Mouse (Mus musculus) lung, embryonic 15.5 days (tissue): ENCODE measurements around the gene Efna4. TPM values are rescaled to one million over a fixed set of nuclear protein-coding genes. Genes with fewer than 3 reads are reported as not detected.

Experiments used
- ATAC-seq: fragments of 200-750 bp; cut with Nextera tagmentation; 2 replicates; pipeline ENCODE4 v1.8.0; 2017; ENCODE audit warnings: moderate number of reproducible peaks, borderline replicate concordance; ENCODE audit not compliant: low FRiP score, low TSS enrichment; ENCODE audit errors: extremely low read depth
- H3K27ac ChIP-seq: fragments of 300-500 bp; sonication (generic); 2 replicates; pipeline ENCODE4 v1.5.1; 2015; ENCODE audit warnings: moderate library complexity, mild to moderate bottlenecking, inconsistent platforms
- H3K27me3 ChIP-seq: fragments of 300-500 bp; sonication (generic); 2 replicates; pipeline ENCODE4 v1.6.1; 2015; ENCODE audit warnings: inconsistent platforms
- H3K36me3 ChIP-seq: fragments of 300-500 bp; sonication (generic); 2 replicates; pipeline ENCODE4 v1.6.1; 2015; ENCODE audit warnings: inconsistent platforms
- H3K4me1 ChIP-seq: fragments of 300-500 bp; sonication (generic); 2 replicates; pipeline ENCODE4 v1.6.1; 2015; ENCODE audit warnings: inconsistent platforms
- H3K4me2 ChIP-seq: fragments of 300-500 bp; sonication (generic); 2 replicates; pipeline ENCODE4 v1.6.1; 2015; ENCODE audit warnings: inconsistent platforms, mild to moderate bottlenecking, moderate library complexity
- H3K4me3 ChIP-seq: fragments of 300-500 bp; sonication (generic); 2 replicates; pipeline ENCODE4 v1.5.1; 2015; ENCODE audit warnings: mild to moderate bottlenecking, inconsistent platforms
- H3K9ac ChIP-seq: fragments of 300-500 bp; sonication (generic); 2 replicates; pipeline ENCODE4 v1.6.1; 2015; ENCODE audit warnings: inconsistent platforms
- H3K9me3 ChIP-seq: fragments of 300-500 bp; sonication (generic); 2 replicates; pipeline ENCODE4 v1.6.1; 2016; ENCODE audit warnings: inconsistent platforms
- WGBS: fragments of 180-500 bp; shearing (Covaris S2); methylation state at CpG from one replicate; pipeline ENCODE4 v1.1.7; 2015; 5-methylcytosine and 5-hydroxymethylcytosine counted together
- polyA plus RNA-seq: library from polyadenylated mRNA; unstranded; fragments of >200 nt; fragmentation: Nextera tagmentation; extraction: Ambion mirVana; gene quantifications from 2 replicates; pipeline ENCODE4 v1.2.1, GENCODE M21; 2015

Gene Efna4
- polyA plus RNA-seq, 1 experiment from 2014 or later = 29.0 TPM

DNA sequence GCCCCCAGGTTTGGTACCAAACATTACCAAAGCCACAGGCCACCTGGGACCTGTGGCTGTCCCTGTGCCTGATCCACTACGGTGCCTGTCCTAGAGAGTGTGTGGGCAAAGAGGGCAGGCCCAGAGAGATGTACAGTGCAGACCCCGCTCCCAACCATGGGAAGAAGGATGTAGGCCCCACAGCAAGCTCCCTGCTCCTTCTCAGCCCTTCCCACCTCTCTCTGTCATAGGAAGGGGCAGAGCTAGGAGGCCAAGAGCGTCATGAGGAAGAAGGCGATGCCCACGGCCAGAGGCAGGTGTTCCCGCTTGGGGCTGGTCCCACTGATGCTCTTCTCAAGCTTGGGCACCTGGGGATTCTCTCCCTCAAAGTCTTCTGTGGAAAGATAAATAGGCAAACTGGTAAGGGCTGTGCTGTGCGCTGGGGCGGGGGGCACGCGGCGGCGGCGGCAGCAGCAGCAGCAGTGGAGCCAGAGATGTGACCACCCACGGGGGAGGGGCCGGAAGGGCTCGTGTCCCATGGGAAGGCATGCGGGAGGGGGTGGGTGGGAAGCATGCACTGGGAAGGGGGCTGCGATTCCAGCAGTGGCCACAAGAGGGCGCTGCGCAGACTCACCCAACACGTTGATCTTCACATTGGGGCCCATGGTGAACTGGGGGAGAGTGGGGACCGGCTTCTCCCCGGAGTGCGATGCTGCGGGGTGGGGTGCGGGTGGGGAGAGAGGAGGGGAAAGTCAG lies 22.5 kb downstream of the Efna4 start:
- Histone ChIP-seq H3K27me3 (peaks cover 34% of the 10 kb centered on the region), H3K4me3 (peak overlapping the region; percentile 40), H3K36me3 (no peaks in the 10 kb centered on the region), H3K4me1 (peaks cover 44% of the 10 kb centered on the region), H3K4me2 (peak overlapping the region; percentile 82), H3K9ac (peak overlapping the region; percentile 5), H3K9me3 (no peaks in the 10 kb centered on the region), H3K27ac (peak overlapping the region; percentile 86)
- ATAC-seq = peak; percentile 37
- WGBS = 7% methylated on average over 21 of the region's 26 CpGs

DNA sequence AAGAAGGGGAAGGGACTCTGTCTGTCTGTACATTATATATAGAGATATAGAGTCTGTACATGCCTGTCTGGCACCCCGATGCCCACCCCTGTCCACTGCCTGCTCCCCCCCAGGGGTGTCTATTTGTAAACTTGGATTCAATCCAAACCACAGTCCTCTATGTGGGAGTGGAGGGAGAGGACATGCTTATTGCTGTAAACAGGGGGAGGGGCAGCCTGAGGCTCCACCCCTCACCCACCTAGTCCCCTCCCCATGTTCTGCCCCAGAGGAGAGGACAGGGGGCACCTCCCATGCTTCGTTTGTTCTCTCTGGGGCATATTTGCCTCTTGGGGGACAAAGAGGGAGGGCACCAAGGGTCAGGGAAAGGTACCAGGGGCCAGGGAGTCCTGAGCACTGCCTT lies 23.0 kb downstream of the Efna4 start:
- peak overlapping the region; percentile 86 for H3K27ac ChIP-seq
- WGBS = 34% methylated on average over 2 of the region's 2 CpGs
- peak overlapping the region; percentile 82 for H3K4me2 ChIP-seq
- no peaks in the 10 kb centered on the region for H3K9me3 ChIP-seq
- peak; percentile 17 for ATAC-seq
- no peak overlapping the region for H3K9ac ChIP-seq
- H3K4me3 ChIP-seq = peak overlapping the region; percentile 40
- H3K36me3 ChIP-seq = no peaks in the 10 kb centered on the region
- H3K27me3 ChIP-seq = peaks cover 28% of the 10 kb centered on the region
- H3K4me1 ChIP-seq = peaks cover 39% of the 10 kb centered on the region

DNA sequence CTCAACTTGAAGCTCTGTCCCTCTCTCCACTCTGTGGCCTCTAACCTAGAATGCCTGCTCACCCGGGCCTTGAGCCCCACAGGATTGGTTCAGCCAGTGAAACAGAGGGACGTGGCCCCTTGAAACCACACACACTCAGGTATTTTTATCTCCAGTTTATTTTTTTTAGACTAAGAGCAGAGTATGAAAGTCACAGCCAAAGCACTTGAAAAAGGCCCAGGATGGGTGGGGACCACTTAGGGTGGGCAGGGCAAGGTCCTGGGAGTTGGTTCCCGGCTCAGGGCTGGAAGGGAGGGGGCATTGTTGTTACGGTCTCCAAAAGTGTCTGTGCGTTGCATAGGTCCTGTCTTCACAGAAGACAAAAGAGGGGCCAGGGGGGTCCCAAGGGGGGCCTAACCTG lies 23.5 kb downstream of the Efna4 start:
- Histone ChIP-seq H3K27ac (peak overlapping the region; percentile 86), H3K36me3 (no peaks in the 10 kb centered on the region), H3K4me3 (no peak overlapping the region), H3K9ac (no peak overlapping the region), H3K9me3 (no peaks in the 10 kb centered on the region), H3K4me1 (peaks cover 34% of the 10 kb centered on the region), H3K4me2 (peak overlapping the region; percentile 82), H3K27me3 (peaks cover 24% of the 10 kb centered on the region)
- ATAC-seq = peak; percentile 23
- 40% methylated on average over 5 of the region's 5 CpGs for WGBS

DNA sequence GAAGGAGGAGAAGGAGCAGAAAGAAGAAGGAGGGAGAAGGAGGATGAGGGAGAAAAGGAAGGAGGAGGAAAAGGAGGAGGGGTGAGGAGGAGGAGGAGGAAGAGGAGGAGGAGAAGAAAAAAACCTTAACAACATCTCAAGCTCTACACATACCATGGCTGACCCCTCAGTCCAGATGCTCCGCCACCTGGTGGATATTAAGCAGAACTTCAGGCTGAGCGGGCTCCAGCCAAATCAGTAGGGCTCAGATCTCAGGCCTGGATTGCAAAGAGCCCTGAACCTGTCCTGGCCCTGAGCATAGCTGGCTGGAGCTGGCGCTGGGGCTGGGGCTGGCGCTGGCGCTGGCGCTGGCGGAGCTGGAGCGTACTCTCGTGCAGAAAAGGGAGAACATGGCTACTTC lies 29.7 kb downstream of the Efna4 start:
- H3K27ac ChIP-seq = no peak overlapping the region
- no peak overlapping the region for H3K4me2 ChIP-seq
- H3K27me3 ChIP-seq = no peaks in the 10 kb centered on the region
- H3K9me3 ChIP-seq = no peaks in the 10 kb centered on the region
- WGBS = 1% methylated on average over 9 of the region's 9 CpGs
- no peaks in the 10 kb centered on the region for H3K36me3 ChIP-seq
- ATAC-seq = no peak
- peaks cover 12% of the 10 kb centered on the region; the same call in 1 of the 2 replicates for H3K4me1 ChIP-seq
- no peak overlapping the region for H3K4me3 ChIP-seq
- H3K9ac ChIP-seq = no peak overlapping the region

DNA sequence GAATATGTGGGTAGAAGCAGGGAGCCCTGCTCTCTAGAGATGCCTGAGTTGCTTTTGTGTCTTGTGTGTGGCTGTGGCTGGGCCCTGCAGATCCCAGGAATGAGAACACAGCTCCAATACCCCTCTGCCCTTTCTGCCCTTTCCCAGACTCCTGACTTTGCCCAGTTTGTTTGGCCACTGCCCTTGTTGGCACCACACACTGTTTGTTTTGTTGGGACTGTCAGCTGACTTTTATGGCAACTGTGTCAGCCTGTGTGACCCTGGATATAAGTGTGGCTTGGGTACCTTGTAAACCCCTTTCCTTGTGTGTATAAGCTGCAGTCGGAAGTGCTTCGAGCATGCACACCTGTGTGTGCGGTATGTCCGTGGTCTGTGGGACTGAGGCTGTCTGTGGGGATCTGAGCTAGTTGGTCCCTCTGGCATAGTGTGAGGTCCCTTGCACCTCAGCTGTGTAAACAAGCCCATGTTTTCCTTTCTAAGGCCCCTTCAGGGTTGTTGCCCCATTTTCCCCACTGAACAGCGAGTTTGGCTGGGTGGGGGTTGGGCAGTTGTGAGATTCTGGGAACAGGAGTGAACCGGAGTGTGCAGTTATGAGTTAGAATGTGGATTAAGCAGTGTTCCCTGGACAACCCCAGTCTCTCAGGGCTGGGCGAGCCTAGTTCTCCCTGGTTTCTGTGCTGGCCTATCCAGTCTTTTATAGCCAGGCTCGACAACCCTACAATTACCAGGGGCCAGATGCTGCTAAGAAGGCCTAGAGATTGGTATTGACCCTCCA lies 32.1 kb downstream of the Efna4 start:
- ATAC-seq = 0 out of 2 replicates have a peak, but pooled peaks have one; percentile 35
- Histone ChIP-seq H3K4me2 (no peak overlapping the region), H3K36me3 (no peaks in the 10 kb centered on the region), H3K9ac (no peak overlapping the region), H3K4me1 (peaks cover 12% of the 10 kb centered on the region; the same call in 1 of the 2 replicates), H3K27me3 (no peaks in the 10 kb centered on the region), H3K9me3 (no peaks in the 10 kb centered on the region), H3K27ac (peak overlapping the region; percentile 54), H3K4me3 (no peak overlapping the region)
- WGBS = 51% methylated on average over 8 of the region's 8 CpGs

DNA sequence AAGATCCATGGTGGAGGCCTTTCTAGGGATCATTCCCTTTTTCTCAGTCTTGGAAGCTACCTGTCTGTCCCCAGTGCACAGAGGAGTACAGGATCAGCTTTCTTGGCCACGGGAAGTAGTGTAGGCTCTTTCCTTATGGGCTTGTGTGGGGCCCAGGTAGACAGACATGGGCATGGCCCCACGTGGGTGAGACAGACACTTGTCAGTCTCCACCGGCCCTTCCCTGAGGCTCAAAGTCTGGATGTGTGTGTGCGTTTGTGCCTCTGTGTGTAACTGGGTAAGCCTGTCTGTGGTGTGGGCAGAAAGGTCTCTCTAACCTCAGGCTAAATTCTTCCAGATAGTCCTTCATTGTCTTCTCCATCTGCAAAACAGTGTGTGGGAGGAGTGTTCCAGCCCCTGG lies 32.7 kb downstream of the Efna4 start:
- peak overlapping the region; percentile 54; the same call in 1 of the 2 replicates for H3K27ac ChIP-seq
- no peak overlapping the region for H3K4me3 ChIP-seq
- no peaks in the 10 kb centered on the region for H3K36me3 ChIP-seq
- 58% methylated on average over 4 of the region's 4 CpGs for WGBS
- H3K4me2 ChIP-seq = no peak overlapping the region
- H3K9ac ChIP-seq = no peak overlapping the region
- H3K27me3 ChIP-seq = no peaks in the 10 kb centered on the region
- H3K4me1 ChIP-seq = peaks cover 13% of the 10 kb centered on the region
- no peaks in the 10 kb centered on the region for H3K9me3 ChIP-seq
- ATAC-seq = no peak

DNA sequence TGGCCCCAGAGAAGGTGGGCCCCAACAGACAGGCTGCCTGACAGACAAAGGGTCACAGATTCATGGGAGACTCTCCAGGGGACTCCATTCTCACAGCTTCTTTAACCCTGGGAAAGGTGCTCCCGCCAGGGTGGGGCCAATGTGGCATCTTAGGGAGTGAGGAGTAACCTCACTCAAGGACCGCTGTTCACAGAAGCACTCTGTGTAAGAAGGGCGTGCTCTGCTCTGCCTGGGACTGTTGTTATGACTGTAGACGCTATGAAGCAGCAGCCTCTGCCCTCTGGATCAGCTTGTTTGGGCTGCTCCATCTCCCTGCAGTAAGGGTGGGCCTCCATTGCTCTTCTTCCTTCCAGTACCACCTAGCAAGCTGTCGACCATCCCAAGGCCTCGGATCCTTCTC lies 33.4 kb downstream of the Efna4 start:
- Histone ChIP-seq H3K27me3 (no peaks in the 10 kb centered on the region), H3K4me2 (no peak overlapping the region), H3K4me3 (no peak overlapping the region), H3K4me1 (peaks cover 20% of the 10 kb centered on the region), H3K27ac (no peak overlapping the region), H3K9ac (no peak overlapping the region), H3K36me3 (no peaks in the 10 kb centered on the region), H3K9me3 (no peaks in the 10 kb centered on the region)
- no peak for ATAC-seq
- WGBS = 44% methylated on average over 6 of the region's 6 CpGs

DNA sequence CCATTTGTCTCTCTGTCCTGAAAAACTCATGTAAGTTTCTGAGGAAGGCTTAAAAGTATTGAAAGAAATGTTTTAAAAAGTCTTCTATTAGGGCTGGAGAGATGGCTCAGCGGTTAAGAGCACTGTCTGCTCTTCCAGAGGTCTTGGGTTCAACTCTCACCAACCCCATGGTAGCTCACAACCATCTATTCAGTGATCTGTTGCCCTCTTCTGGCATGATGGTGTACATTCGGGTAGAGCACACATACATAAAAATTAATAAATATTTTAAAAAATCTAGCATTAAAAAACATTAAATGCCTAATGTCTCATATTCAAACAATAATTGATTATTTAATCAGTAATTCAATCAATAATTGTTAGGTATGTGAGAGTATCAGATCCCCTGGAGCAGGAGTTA lies 37.3 kb downstream of the Efna4 start:
- Histone ChIP-seq H3K9ac (no peak overlapping the region), H3K9me3 (no peaks in the 10 kb centered on the region), H3K27me3 (no peaks in the 10 kb centered on the region), H3K4me3 (no peak overlapping the region), H3K4me1 (peaks cover 19% of the 10 kb centered on the region), H3K4me2 (no peak overlapping the region), H3K36me3 (no peaks in the 10 kb centered on the region), H3K27ac (no peak overlapping the region)
- ATAC-seq = no peak
- 56% methylated on average over 2 of the region's 2 CpGs for WGBS

DNA sequence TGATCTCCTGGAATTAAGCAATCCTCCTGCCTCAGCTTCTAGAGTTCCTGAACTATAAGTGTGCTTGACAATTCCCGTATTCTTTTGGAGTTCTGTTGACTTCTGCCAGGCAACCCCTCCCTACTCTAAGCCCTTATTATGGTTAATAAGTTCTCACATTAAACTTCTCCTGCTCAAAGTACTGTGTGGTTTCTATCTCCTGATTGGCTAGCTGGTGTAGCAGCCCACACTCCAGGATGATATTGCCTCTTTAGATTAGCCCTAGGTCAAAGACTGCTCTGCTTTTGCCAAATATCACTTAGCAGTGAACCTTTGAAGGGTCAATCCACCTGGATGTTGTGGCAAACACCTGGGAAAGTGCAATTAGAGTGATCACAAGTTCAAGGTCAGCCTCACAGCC lies 37.8 kb downstream of the Efna4 start:
- Histone ChIP-seq H3K4me1 (peaks cover 15% of the 10 kb centered on the region), H3K4me3 (0 out of 2 replicates have a peak overlapping the region, but pooled peaks have one; percentile 25), H3K9ac (0 out of 2 replicates have a peak overlapping the region, but pooled peaks have one; percentile 14), H3K27me3 (no peaks in the 10 kb centered on the region), H3K36me3 (no peaks in the 10 kb centered on the region), H3K27ac (no peak overlapping the region), H3K9me3 (no peaks in the 10 kb centered on the region), H3K4me2 (peak overlapping the region; percentile 58)
- ATAC-seq = no peak
- WGBS = 22% methylated on average over 1 of the region's 1 CpGs

DNA sequence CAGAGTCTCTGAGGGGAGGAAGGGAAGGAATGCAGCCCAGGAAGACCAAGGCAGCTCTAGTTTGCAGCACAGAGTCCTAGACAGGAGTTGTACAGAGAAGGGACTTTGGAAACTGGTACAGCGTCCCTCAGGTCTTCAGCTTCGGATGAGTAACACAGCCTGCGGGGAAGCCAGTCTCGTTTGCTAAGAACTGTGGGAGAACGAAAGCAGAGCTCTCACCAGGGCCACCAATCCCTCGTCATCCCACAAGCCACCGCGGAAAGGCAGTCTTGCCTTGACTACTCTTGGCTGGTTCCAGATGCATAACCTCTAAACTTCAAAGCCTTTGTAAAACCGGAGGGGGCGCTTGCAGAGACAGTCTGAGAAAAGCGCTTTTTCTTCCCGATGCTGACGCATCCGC lies 38.3 kb downstream of the Efna4 start:
- Histone ChIP-seq H3K4me3 (peak overlapping the region; percentile 25), H3K27ac (no peak overlapping the region), H3K9ac (0 out of 2 replicates have a peak overlapping the region, but pooled peaks have one; percentile 14), H3K27me3 (no peaks in the 10 kb centered on the region), H3K36me3 (no peaks in the 10 kb centered on the region), H3K4me1 (peaks cover 14% of the 10 kb centered on the region), H3K4me2 (peak overlapping the region; percentile 58), H3K9me3 (no peaks in the 10 kb centered on the region)
- 2% methylated on average over 14 of the region's 14 CpGs for WGBS
- ATAC-seq = peak; percentile 27; the same call in 1 of the 2 replicates

DNA sequence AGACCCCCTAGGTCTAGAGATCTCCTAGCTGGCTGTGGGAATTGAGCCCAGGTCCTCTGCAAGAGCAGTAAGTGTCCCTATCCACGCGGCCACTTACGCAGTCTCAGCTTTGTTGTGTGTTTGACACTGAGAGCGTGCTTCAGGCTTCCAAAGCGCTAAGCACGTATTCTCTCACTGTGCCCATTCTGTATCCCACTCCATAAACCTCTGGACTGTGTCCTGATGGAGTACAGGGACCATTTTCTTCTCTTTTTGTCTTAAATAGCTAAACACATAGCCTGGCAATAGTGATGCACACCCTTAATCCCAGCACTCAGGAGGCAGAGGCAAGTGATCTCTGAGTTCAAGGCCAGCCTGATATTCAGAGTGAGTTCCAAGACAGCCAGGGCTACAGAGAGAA lies 38.9 kb downstream of the Efna4 start:
- Histone ChIP-seq H3K9ac (no peak overlapping the region), H3K9me3 (no peaks in the 10 kb centered on the region), H3K4me2 (0 out of 2 replicates have a peak overlapping the region, but pooled peaks have one; percentile 58), H3K27ac (no peak overlapping the region), H3K4me1 (peaks cover 11% of the 10 kb centered on the region), H3K4me3 (no peak overlapping the region), H3K27me3 (no peaks in the 10 kb centered on the region), H3K36me3 (no peaks in the 10 kb centered on the region)
- WGBS = 82% methylated on average over 6 of the region's 6 CpGs
- no peak for ATAC-seq
